Mouse (Mus musculus): ENCODE data around the gene Ehf. TPM values are rescaled to one million over a fixed set of nuclear protein-coding genes. Genes with fewer than 3 reads are reported as not detected.
A peak's percentile ranks its signal among the peaks of the same experiment; 100 is the strongest.

Gene Ehf
- polyA plus RNA-seq, 1 experiment from 2014 or later: not detected

GRCm38 (mm10) chr2:103290705-103291269, 12.3 kb downstream of the Ehf start:
- H3K27ac ChIP-seq: no peak overlapping the region
- DNase-seq (ENCODE audit: low spot score): no peak
- no peaks in the 10 kb centered on the region for H3K36me3 ChIP-seq
- no peaks in the 10 kb centered on the region for H3K9me3 ChIP-seq
- H3K4me1 ChIP-seq: peaks cover 12% of the 10 kb centered on the region
- H3K4me3 ChIP-seq: no peak overlapping the region
- H3K27me3 ChIP-seq (ENCODE audit: insufficient read depth, poor library complexity, severe bottlenecking): peaks cover 7% of the 10 kb centered on the region; the same call in 1 of the 2 replicates
- 58% methylated on average over 2 of the region's 2 CpGs for WGBS

GRCm38 (mm10) chr2:103290167-103290566, 12.9 kb downstream of the Ehf start:
- Histone ChIP-seq H3K4me1 (peaks cover 16% of the 10 kb centered on the region), H3K4me3 (no peak overlapping the region), H3K36me3 (no peaks in the 10 kb centered on the region), H3K27me3 (ENCODE audit: insufficient read depth, poor library complexity, severe bottlenecking) (peaks cover 7% of the 10 kb centered on the region; the same call in 1 of the 2 replicates), H3K9me3 (no peaks in the 10 kb centered on the region), H3K27ac (no peak overlapping the region)
- 75% methylated on average over 3 of the region's 3 CpGs for WGBS
- DNase-seq (ENCODE audit: low spot score): no peak

GRCm38 (mm10) chr2:103289407-103289950, 13.6 kb downstream of the Ehf start:
- no peaks in the 10 kb centered on the region for H3K36me3 ChIP-seq
- no peaks in the 10 kb centered on the region for H3K9me3 ChIP-seq
- no peak overlapping the region for H3K27ac ChIP-seq
- H3K4me1 ChIP-seq: peaks cover 13% of the 10 kb centered on the region
- WGBS: 58% methylated on average over 7 of the region's 7 CpGs
- no peak overlapping the region for H3K4me3 ChIP-seq
- H3K27me3 ChIP-seq (ENCODE audit: insufficient read depth, poor library complexity, severe bottlenecking): peaks cover 7% of the 10 kb centered on the region; the same call in 1 of the 2 replicates
- no peak for DNase-seq (ENCODE audit: low spot score)

GRCm38 (mm10) chr2:103287716-103288115, 15.4 kb downstream of the Ehf start:
- no peak for DNase-seq (ENCODE audit: low spot score)
- Histone ChIP-seq H3K4me3 (no peak overlapping the region), H3K9me3 (no peaks in the 10 kb centered on the region), H3K27ac (no peak overlapping the region), H3K36me3 (no peaks in the 10 kb centered on the region), H3K27me3 (ENCODE audit: insufficient read depth, poor library complexity, severe bottlenecking) (peaks cover 7% of the 10 kb centered on the region; the same call in 1 of the 2 replicates), H3K4me1 (peaks cover 11% of the 10 kb centered on the region)
- WGBS: 84% methylated on average over 5 of the region's 5 CpGs

GRCm38 (mm10) chr2:103285561-103285960, 17.5 kb downstream of the Ehf start:
- Histone ChIP-seq H3K4me3 (no peak overlapping the region), H3K27me3 (ENCODE audit: insufficient read depth, poor library complexity, severe bottlenecking) (peaks cover 7% of the 10 kb centered on the region; the same call in 1 of the 2 replicates), H3K27ac (no peak overlapping the region), H3K4me1 (peaks cover 20% of the 10 kb centered on the region), H3K36me3 (no peaks in the 10 kb centered on the region), H3K9me3 (no peaks in the 10 kb centered on the region)
- DNase-seq (ENCODE audit: low spot score): no peak
- 33% methylated on average over 2 of the region's 2 CpGs for WGBS

GRCm38 (mm10) chr2:103283730-103284129, 19.3 kb downstream of the Ehf start:
- Histone ChIP-seq H3K27me3 (ENCODE audit: insufficient read depth, poor library complexity, severe bottlenecking) (peaks cover 7% of the 10 kb centered on the region; the same call in 1 of the 2 replicates), H3K36me3 (no peaks in the 10 kb centered on the region), H3K9me3 (no peaks in the 10 kb centered on the region), H3K4me3 (no peak overlapping the region), H3K27ac (no peak overlapping the region), H3K4me1 (peaks cover 18% of the 10 kb centered on the region; the same call in 1 of the 2 replicates)
- DNase-seq (ENCODE audit: low spot score): no peak
- 77% methylated on average over 8 of the region's 8 CpGs for WGBS

- 24% methylated on average over 8 of the region's 8 CpGs for WGBS
- no peak for DNase-seq (ENCODE audit: low spot score)
- peaks cover 18% of the 10 kb centered on the region; the same call in 1 of the 2 replicates for H3K4me1 ChIP-seq
Measured at GRCm38 (mm10) chr2:103282184-103282750, 20.8 kb downstream of the Ehf start.

GRCm38 (mm10) chr2:103279927-103280326, 23.2 kb downstream of the Ehf start:
- H3K27me3 ChIP-seq (ENCODE audit: insufficient read depth, poor library complexity, severe bottlenecking): no peaks in the 10 kb centered on the region
- no peak for DNase-seq (ENCODE audit: low spot score)
- no peak overlapping the region for H3K4me3 ChIP-seq
- H3K27ac ChIP-seq: no peak overlapping the region
- peaks cover 13% of the 10 kb centered on the region; the same call in 1 of the 2 replicates for H3K4me1 ChIP-seq
- no peaks in the 10 kb centered on the region for H3K36me3 ChIP-seq
- no peaks in the 10 kb centered on the region for H3K9me3 ChIP-seq
- 93% methylated on average over 1 of the region's 1 CpGs for WGBS

More at GRCm38 (mm10) chr2:103282184-103282750, 20.8 kb downstream of the Ehf start:
- peak overlapping the region; percentile 69; the same call in 1 of the 2 replicates for H3K27ac ChIP-seq
- H3K36me3 ChIP-seq: no peaks in the 10 kb centered on the region
- no peak overlapping the region for H3K4me3 ChIP-seq
- peaks cover 7% of the 10 kb centered on the region; the same call in 1 of the 2 replicates for H3K27me3 ChIP-seq (ENCODE audit: insufficient read depth, poor library complexity, severe bottlenecking)
- H3K9me3 ChIP-seq: no peaks in the 10 kb centered on the region

- Histone ChIP-seq H3K27me3 (ENCODE audit: insufficient read depth, poor library complexity, severe bottlenecking) (no peaks in the 10 kb centered on the region), H3K4me3 (no peak overlapping the region), H3K36me3 (no peaks in the 10 kb centered on the region), H3K9me3 (no peaks in the 10 kb centered on the region), H3K4me1 (peaks cover 16% of the 10 kb centered on the region; the same call in 1 of the 2 replicates), H3K27ac (no peak overlapping the region)
- WGBS: 47% methylated on average over 1 of the region's 1 CpGs
- DNase-seq (ENCODE audit: low spot score): no peak
Measured at GRCm38 (mm10) chr2:103278476-103278875, 24.6 kb downstream of the Ehf start.

- H3K27ac ChIP-seq: no peak overlapping the region
- 26% methylated on average over 1 of the region's 1 CpGs for WGBS
Measured at GRCm38 (mm10) chr2:103277794-103278193, 25.3 kb downstream of the Ehf start.

GRCm38 (mm10) chr2:103275316-103275960, 27.6 kb downstream of the Ehf start:
- DNase-seq (ENCODE audit: low spot score): no peak
- Histone ChIP-seq H3K4me3 (no peak overlapping the region), H3K36me3 (no peaks in the 10 kb centered on the region), H3K4me1 (peaks cover 7% of the 10 kb centered on the region; the same call in 1 of the 2 replicates), H3K9me3 (no peaks in the 10 kb centered on the region), H3K27me3 (ENCODE audit: insufficient read depth, poor library complexity, severe bottlenecking) (no peaks in the 10 kb centered on the region), H3K27ac (no peak overlapping the region)
- WGBS: 87% methylated on average over 6 of the region's 6 CpGs

More at GRCm38 (mm10) chr2:103277794-103278193, 25.3 kb downstream of the Ehf start:
- H3K36me3 ChIP-seq: no peaks in the 10 kb centered on the region
- peaks cover 16% of the 10 kb centered on the region; the same call in 1 of the 2 replicates for H3K4me1 ChIP-seq
- H3K9me3 ChIP-seq: no peaks in the 10 kb centered on the region
- H3K27me3 ChIP-seq (ENCODE audit: insufficient read depth, poor library complexity, severe bottlenecking): no peaks in the 10 kb centered on the region
- DNase-seq (ENCODE audit: low spot score): no peak
- no peak overlapping the region for H3K4me3 ChIP-seq

GRCm38 (mm10) chr2:103274803-103275202, 28.3 kb downstream of the Ehf start:
- H3K4me1 ChIP-seq: peaks cover 7% of the 10 kb centered on the region; the same call in 1 of the 2 replicates
- no peak for DNase-seq (ENCODE audit: low spot score)
- 84% methylated on average over 2 of the region's 2 CpGs for WGBS
- no peak overlapping the region for H3K4me3 ChIP-seq
- no peaks in the 10 kb centered on the region for H3K27me3 ChIP-seq (ENCODE audit: insufficient read depth, poor library complexity, severe bottlenecking)
- no peaks in the 10 kb centered on the region for H3K36me3 ChIP-seq
- no peaks in the 10 kb centered on the region for H3K9me3 ChIP-seq
- no peak overlapping the region for H3K27ac ChIP-seq

GRCm38 (mm10) chr2:103274270-103274669, 28.8 kb downstream of the Ehf start:
- Histone ChIP-seq H3K9me3 (no peaks in the 10 kb centered on the region), H3K36me3 (no peaks in the 10 kb centered on the region), H3K4me3 (no peak overlapping the region), H3K27me3 (ENCODE audit: insufficient read depth, poor library complexity, severe bottlenecking) (no peaks in the 10 kb centered on the region), H3K27ac (no peak overlapping the region), H3K4me1 (peaks cover 3% of the 10 kb centered on the region; the same call in 1 of the 2 replicates)
- no peak for DNase-seq (ENCODE audit: low spot score)
- WGBS: 59% methylated on average over 1 of the region's 1 CpGs

All from heart, embryonic 10.5 days (tissue).